Mouse (Mus musculus) myocyte (in vitro differentiated cells): ENCODE data around the gene Olfr1331.

Source experiments
- E2F4 ChIP-seq: IDR thresholded peaks from one replicate; pipeline ENCODE4 v1.6.1; 2011; ENCODE audit warnings: mild to moderate bottlenecking, control low read depth, moderate library complexity; ENCODE audit not compliant: insufficient read depth
- MAX ChIP-seq: IDR thresholded peaks from one replicate; pipeline ENCODE4 v1.6.1; 2011; ENCODE audit warnings: low read depth, mild to moderate bottlenecking, control low read depth
- MYOD1 ChIP-seq, 3 experiments: IDR thresholded peaks; one replicate each; pipeline ENCODE4 v1.6.1; 2011; ENCODE audit warnings: control low read depth in 2 of 3, low read depth in 2 of 3, mild to moderate bottlenecking in 2 of 3, moderate library complexity in 1 of 3; ENCODE audit not compliant: insufficient read length in 2 of 3, control insufficient read depth in 1 of 3
- POLR2A ChIP-seq: IDR thresholded peaks from one replicate; pipeline ENCODE4 v1.6.1; 2011; ENCODE audit warnings: low read depth, mild to moderate bottlenecking, control low read depth, moderate library complexity; ENCODE audit not compliant: insufficient read length
- POLR2AphosphoS2 ChIP-seq: IDR thresholded peaks from one replicate; pipeline ENCODE4 v1.6.1; 2011; ENCODE audit warnings: low read depth, control low read depth; ENCODE audit not compliant: insufficient read length
- TCF12 ChIP-seq: IDR thresholded peaks from one replicate; pipeline ENCODE4 v1.6.1; 2011; ENCODE audit warnings: mild to moderate bottlenecking, control low read depth; ENCODE audit not compliant: poor library complexity, insufficient read depth, severe bottlenecking
- TCF3 ChIP-seq: IDR thresholded peaks from one replicate; pipeline ENCODE4 v1.6.1; 2011; ENCODE audit warnings: low read depth, control low read depth; ENCODE audit not compliant: insufficient read length
- USF1 ChIP-seq: IDR thresholded peaks from one replicate; pipeline ENCODE4 v1.6.1; 2011; ENCODE audit warnings: low read depth, mild to moderate bottlenecking, control low read depth, moderate library complexity

DNA sequence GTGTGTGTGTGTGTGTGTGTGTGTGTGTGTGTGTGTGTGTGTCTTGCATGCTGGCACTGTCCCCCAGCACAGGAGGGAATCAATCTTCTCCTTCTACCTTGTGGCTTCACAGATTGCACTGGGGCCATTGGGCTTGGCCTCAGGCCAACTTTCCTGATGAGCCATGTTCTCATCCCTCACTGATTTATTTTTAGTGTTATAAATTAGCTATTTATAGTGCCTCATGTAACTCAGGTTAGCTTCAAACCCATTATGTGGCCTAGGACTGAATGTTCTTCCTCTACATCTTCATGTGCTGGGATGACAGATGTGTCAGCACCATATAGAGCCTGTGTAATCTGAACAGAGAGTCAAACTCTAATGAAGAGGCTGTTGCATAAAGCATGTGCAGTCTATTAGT lies 3.1 kb downstream of the Olfr1331 start:
- no peak for TF ChIP-seq POLR2AphosphoS2
- TF ChIP-seq POLR2A, result no peak
- no peak for TF ChIP-seq MAX
- TF ChIP-seq MYOD1 (IDR thresholded peaks at IDR 0.05; ENCODE audit: control insufficient read depth in 1 of 3, insufficient read length in 2 of 3, low read depth in 2 of 3), result no peak
- TF ChIP-seq E2F4, result no peak
- TF ChIP-seq USF1, result no peak
- TF ChIP-seq TCF12, result no peak
- TF ChIP-seq TCF3, result no peak
